Mouse (Mus musculus): ENCODE data around the gene Commd7. TPM values are rescaled to one million over a fixed set of nuclear protein-coding genes. Genes with fewer than 3 reads are reported as not detected.

The Commd7 gene
- polyA plus RNA-seq, 1 experiment from 2014 or later = 87.4 TPM

- no peak overlapping the region for H3K27ac ChIP-seq (ENCODE audit: low read length)
- H3K4me1 ChIP-seq (ENCODE audit: insufficient read depth, low read length) = peaks cover 22% of the 10 kb centered on the region
- H3K27me3 ChIP-seq (ENCODE audit: insufficient read depth, low read length) = no peaks in the 10 kb centered on the region
- 64% methylated on average over 4 of the region's 4 CpGs for WGBS
- H3K9ac ChIP-seq (replicated peaks; ENCODE audit: low read length) = no peak overlapping the region
- H3K9me3 ChIP-seq (ENCODE audit: low read length) = no peaks in the 10 kb centered on the region
- ATAC-seq (ENCODE audit: low FRiP score, low TSS enrichment) = no peak
- no peaks in the 10 kb centered on the region for H3K36me3 ChIP-seq (ENCODE audit: insufficient read depth, low read length)
- H3K4me3 ChIP-seq (ENCODE audit: low read length) = no peak overlapping the region
- H3K4me2 ChIP-seq (replicated peaks; ENCODE audit: low read depth, low read length) = no peak overlapping the region
These were observed 37.6 kb downstream of the Commd7 start for GRCm38 (mm10) chr2:153594998-153595397.

GRCm38 (mm10) chr2:153593186-153593585, 39.4 kb downstream of the Commd7 start:
- Histone ChIP-seq H3K4me3 (ENCODE audit: low read length) (no peak overlapping the region), H3K27ac (ENCODE audit: low read length) (peak overlapping the region; percentile 92)
- WGBS = 57% methylated on average over 9 of the region's 9 CpGs

GRCm38 (mm10) chr2:153592056-153593014, 40.2 kb downstream of the Commd7 start:
- peak overlapping the region; percentile 92 for H3K27ac ChIP-seq (ENCODE audit: low read length)

More at GRCm38 (mm10) chr2:153593186-153593585, 39.4 kb downstream of the Commd7 start:
- H3K4me1 ChIP-seq (ENCODE audit: insufficient read depth, low read length) = peaks cover 22% of the 10 kb centered on the region
- H3K27me3 ChIP-seq (ENCODE audit: insufficient read depth, low read length) = no peaks in the 10 kb centered on the region
- no peaks in the 10 kb centered on the region for H3K9me3 ChIP-seq (ENCODE audit: low read length)
- no peak overlapping the region for H3K9ac ChIP-seq (replicated peaks; ENCODE audit: low read length)
- ATAC-seq (ENCODE audit: low FRiP score, low TSS enrichment) = no peak
- no peaks in the 10 kb centered on the region for H3K36me3 ChIP-seq (ENCODE audit: insufficient read depth, low read length)
- no peak overlapping the region for H3K4me2 ChIP-seq (replicated peaks; ENCODE audit: low read depth, low read length)

GRCm38 (mm10) chr2:153586515-153587174, 45.9 kb downstream of the Commd7 start:
- Histone ChIP-seq H3K4me2 (replicated peaks; ENCODE audit: low read depth, low read length) (peak overlapping the region; percentile 34), H3K4me3 (ENCODE audit: low read length) (peak overlapping the region; percentile 7; the same call in 1 of the 2 replicates), H3K36me3 (ENCODE audit: insufficient read depth, low read length) (no peaks in the 10 kb centered on the region), H3K9ac (replicated peaks; ENCODE audit: low read length) (0 out of 2 replicates have a peak overlapping the region, but pooled peaks have one; percentile 33), H3K9me3 (ENCODE audit: low read length) (no peaks in the 10 kb centered on the region), H3K27me3 (ENCODE audit: insufficient read depth, low read length) (no peaks in the 10 kb centered on the region), H3K27ac (ENCODE audit: low read length) (peak overlapping the region; percentile 20; the same call in 1 of the 2 replicates), H3K4me1 (ENCODE audit: insufficient read depth, low read length) (peaks cover 12% of the 10 kb centered on the region)
- WGBS = 7% methylated on average over 15 of the region's 15 CpGs
- ATAC-seq (ENCODE audit: low FRiP score, low TSS enrichment) = peak; percentile 76

More at GRCm38 (mm10) chr2:153592056-153593014, 40.2 kb downstream of the Commd7 start:
- Histone ChIP-seq H3K27me3 (ENCODE audit: insufficient read depth, low read length) (no peaks in the 10 kb centered on the region), H3K4me2 (replicated peaks; ENCODE audit: low read depth, low read length) (no peak overlapping the region), H3K4me1 (ENCODE audit: insufficient read depth, low read length) (peaks cover 22% of the 10 kb centered on the region), H3K9me3 (ENCODE audit: low read length) (no peaks in the 10 kb centered on the region), H3K9ac (replicated peaks; ENCODE audit: low read length) (peak overlapping the region; percentile 16), H3K36me3 (ENCODE audit: insufficient read depth, low read length) (no peaks in the 10 kb centered on the region), H3K4me3 (ENCODE audit: low read length) (no peak overlapping the region)
- peak; percentile 68 for ATAC-seq (ENCODE audit: low FRiP score, low TSS enrichment)
- 46% methylated on average over 8 of the region's 8 CpGs for WGBS

- Histone ChIP-seq H3K9ac (replicated peaks; ENCODE audit: low read length) (no peak overlapping the region), H3K4me3 (ENCODE audit: low read length) (no peak overlapping the region), H3K27ac (ENCODE audit: low read length) (no peak overlapping the region), H3K36me3 (ENCODE audit: insufficient read depth, low read length) (no peaks in the 10 kb centered on the region), H3K9me3 (ENCODE audit: low read length) (no peaks in the 10 kb centered on the region), H3K4me1 (ENCODE audit: insufficient read depth, low read length) (peaks cover 12% of the 10 kb centered on the region), H3K27me3 (ENCODE audit: insufficient read depth, low read length) (no peaks in the 10 kb centered on the region), H3K4me2 (replicated peaks; ENCODE audit: low read depth, low read length) (peak overlapping the region; percentile 34; the same call in 1 of the 2 replicates)
- no peak for ATAC-seq (ENCODE audit: low FRiP score, low TSS enrichment)
- 71% methylated on average over 6 of the region's 6 CpGs for WGBS
These were observed 46.6 kb downstream of the Commd7 start for GRCm38 (mm10) chr2:153585981-153586380.

- 74% methylated on average over 4 of the region's 4 CpGs for WGBS
- Histone ChIP-seq H3K4me3 (ENCODE audit: low read length) (no peak overlapping the region), H3K9me3 (ENCODE audit: low read length) (no peaks in the 10 kb centered on the region), H3K9ac (replicated peaks; ENCODE audit: low read length) (no peak overlapping the region), H3K27ac (ENCODE audit: low read length) (no peak overlapping the region), H3K36me3 (ENCODE audit: insufficient read depth, low read length) (no peaks in the 10 kb centered on the region), H3K4me2 (replicated peaks; ENCODE audit: low read depth, low read length) (no peak overlapping the region), H3K27me3 (ENCODE audit: insufficient read depth, low read length) (no peaks in the 10 kb centered on the region), H3K4me1 (ENCODE audit: insufficient read depth, low read length) (peaks cover 12% of the 10 kb centered on the region)
- ATAC-seq (ENCODE audit: low FRiP score, low TSS enrichment) = no peak
These were observed 48.2 kb downstream of the Commd7 start for GRCm38 (mm10) chr2:153584396-153584795.

- Histone ChIP-seq H3K4me3 (ENCODE audit: low read length) (no peak overlapping the region), H3K4me2 (replicated peaks; ENCODE audit: low read depth, low read length) (no peak overlapping the region), H3K4me1 (ENCODE audit: insufficient read depth, low read length) (peaks cover 12% of the 10 kb centered on the region), H3K27ac (ENCODE audit: low read length) (no peak overlapping the region), H3K27me3 (ENCODE audit: insufficient read depth, low read length) (no peaks in the 10 kb centered on the region), H3K36me3 (ENCODE audit: insufficient read depth, low read length) (no peaks in the 10 kb centered on the region), H3K9me3 (ENCODE audit: low read length) (no peaks in the 10 kb centered on the region), H3K9ac (replicated peaks; ENCODE audit: low read length) (no peak overlapping the region)
- no peak for ATAC-seq (ENCODE audit: low FRiP score, low TSS enrichment)
- WGBS = 59% methylated on average over 14 of the region's 14 CpGs
These were observed 48.9 kb downstream of the Commd7 start for GRCm38 (mm10) chr2:153583641-153584049.

GRCm38 (mm10) chr2:153582876-153583585, 49.5 kb downstream of the Commd7 start:
- Histone ChIP-seq H3K27ac (ENCODE audit: low read length) (no peak overlapping the region), H3K36me3 (ENCODE audit: insufficient read depth, low read length) (no peaks in the 10 kb centered on the region), H3K9ac (replicated peaks; ENCODE audit: low read length) (no peak overlapping the region), H3K27me3 (ENCODE audit: insufficient read depth, low read length) (no peaks in the 10 kb centered on the region), H3K4me1 (ENCODE audit: insufficient read depth, low read length) (peaks cover 12% of the 10 kb centered on the region), H3K4me2 (replicated peaks; ENCODE audit: low read depth, low read length) (no peak overlapping the region), H3K4me3 (ENCODE audit: low read length) (no peak overlapping the region), H3K9me3 (ENCODE audit: low read length) (no peaks in the 10 kb centered on the region)
- 52% methylated on average over 15 of the region's 15 CpGs for WGBS
- ATAC-seq (ENCODE audit: low FRiP score, low TSS enrichment) = no peak

GRCm38 (mm10) chr2:153581416-153581815, 51.2 kb downstream of the Commd7 start:
- Histone ChIP-seq H3K9ac (replicated peaks; ENCODE audit: low read length) (no peak overlapping the region), H3K4me1 (ENCODE audit: insufficient read depth, low read length) (peaks cover 11% of the 10 kb centered on the region), H3K4me3 (ENCODE audit: low read length) (no peak overlapping the region), H3K27ac (ENCODE audit: low read length) (no peak overlapping the region), H3K4me2 (replicated peaks; ENCODE audit: low read depth, low read length) (no peak overlapping the region), H3K9me3 (ENCODE audit: low read length) (no peaks in the 10 kb centered on the region), H3K36me3 (ENCODE audit: insufficient read depth, low read length) (no peaks in the 10 kb centered on the region), H3K27me3 (ENCODE audit: insufficient read depth, low read length) (no peaks in the 10 kb centered on the region)
- ATAC-seq (ENCODE audit: low FRiP score, low TSS enrichment) = no peak
- WGBS = 84% methylated on average over 7 of the region's 7 CpGs

Measured in kidney, embryonic 16.5 days (tissue).